Mouse (Mus musculus) retina, adult 2 months (tissue): ENCODE data around the gene Scn1a.
A peak's percentile ranks its signal among the peaks of the same experiment; 100 is the strongest.

ENCODE experiments used
- DNase-seq: peaks from one replicate; pipeline ENCODE4 v3.0.0-alpha.2; 2012; ENCODE audit warnings: low read depth, low spot score

Gene Scn1a

GRCm38 (mm10) chr2:66440711-66441110, at the start of gene Scn1a:
Gene Scn1a, minus strand, starts transcription at chr2:66440840.
- no peak for DNase-seq

- no peak for DNase-seq
Measured at GRCm38 (mm10) chr2:66478395-66478794, 37.8 kb upstream of the Scn1a start.

- DNase-seq, result peak; percentile 18
Measured at GRCm38 (mm10) chr2:66473181-66473822, 32.7 kb upstream of the Scn1a start.

GRCm38 (mm10) chr2:66465484-66465883, 24.8 kb upstream of the Scn1a start:
- DNase-seq, result no peak

GRCm38 (mm10) chr2:66464874-66465458, 24.3 kb upstream of the Scn1a start:
- DNase-seq, result no peak

GRCm38 (mm10) chr2:66463916-66464315, 23.3 kb upstream of the Scn1a start:
- DNase-seq, result no peak

GRCm38 (mm10) chr2:66462458-66462857, 21.8 kb upstream of the Scn1a start:
- DNase-seq, result no peak

GRCm38 (mm10) chr2:66439764-66440471, 722 bp downstream of the Scn1a start:
- DNase-seq, result no peak

GRCm38 (mm10) chr2:66436286-66436685, 4.4 kb downstream of the Scn1a start:
- no peak for DNase-seq

GRCm38 (mm10) chr2:66409740-66410290, 30.8 kb downstream of the Scn1a start:
- DNase-seq, result peak; percentile 33

GRCm38 (mm10) chr2:66408899-66409739, 31.5 kb downstream of the Scn1a start:
- DNase-seq, result no peak

GRCm38 (mm10) chr2:66408456-66408855, 32.2 kb downstream of the Scn1a start:
- no peak for DNase-seq

GRCm38 (mm10) chr2:66392586-66392985, 48.1 kb downstream of the Scn1a start:
- no peak for DNase-seq

GRCm38 (mm10) chr2:66367957-66368356, 72.7 kb downstream of the Scn1a start:
- no peak for DNase-seq

GRCm38 (mm10) chr2:66350590-66350989, 90.0 kb downstream of the Scn1a start:
- DNase-seq, result no peak

- no peak for DNase-seq
Measured at GRCm38 (mm10) chr2:66346622-66347021, 94.0 kb downstream of the Scn1a start.

GRCm38 (mm10) chr2:66346181-66346580, 94.5 kb downstream of the Scn1a start:
- no peak for DNase-seq

GRCm38 (mm10) chr2:66337406-66337805, 103.2 kb downstream of the Scn1a start:
- no peak for DNase-seq

GRCm38 (mm10) chr2:66336396-66336795, 104.2 kb downstream of the Scn1a start:
- no peak for DNase-seq

GRCm38 (mm10) chr2:66272551-66272950, 168.1 kb downstream of the Scn1a start:
- DNase-seq, result no peak

GRCm38 (mm10) chr2:66256220-66257131, 184.2 kb downstream of the Scn1a start, which contains the start of gene Ttc21b:
Gene Ttc21b, minus strand, starts transcription at chr2:66256617.
- DNase-seq, result peak; percentile 89
